Mouse (Mus musculus): ENCODE measurements around the gene Ifi27l2b. TPM values are rescaled to one million over a fixed set of nuclear protein-coding genes. Genes with fewer than 3 reads are reported as not detected.
"Not testable (repeated sequence)": the region's sequence is repeated elsewhere in the genome, so short reads cannot be mapped to it uniquely, and the experiment has no call there.

The Ifi27l2b gene
- total and polyA plus RNA-seq, 2 experiments from 2014 or later = not detected

- ATAC-seq (ENCODE audit: low FRiP score) = no peak; the same call in 1 of the 2 replicates
- Histone ChIP-seq H3K9me3 (ENCODE audit: low read length) (no peaks in the 10 kb centered on the region), H3K36me3 (ENCODE audit: insufficient read depth, low read length) (no peaks in the 10 kb centered on the region), H3K27me3 (ENCODE audit: insufficient read depth, low read length) (no peaks in the 10 kb centered on the region), H3K4me3 (ENCODE audit: low read depth, low read length) (no peak overlapping the region), H3K9ac (replicated peaks; ENCODE audit: low read length, poor library complexity, severe bottlenecking) (no peak overlapping the region), H3K4me1 (ENCODE audit: insufficient read depth, low read length) (no peaks in the 10 kb centered on the region), H3K4me2 (ENCODE audit: low read depth, low read length, poor library complexity, severe bottlenecking) (no peak overlapping the region), H3K27ac (ENCODE audit: low read depth, low read length) (no peak overlapping the region)
- WGBS = 39% methylated on average over 5 of the region's 5 CpGs
- peak; percentile 78 for DNase-seq (ENCODE audit: low spot score)
- TF ChIP-seq CTCF (IDR thresholded peaks at IDR 0.05) = peak; percentile 91
These were observed 35.7 kb upstream of the Ifi27l2b start for GRCm38 (mm10) chr12:103492767-103493166.

- no peak for TF ChIP-seq CTCF (IDR thresholded peaks at IDR 0.05)
- no peak overlapping the region for H3K4me2 ChIP-seq (ENCODE audit: low read depth, low read length, poor library complexity, severe bottlenecking)
- no peak overlapping the region for H3K4me3 ChIP-seq (ENCODE audit: low read depth, low read length)
- H3K27me3 ChIP-seq (ENCODE audit: insufficient read depth, low read length) = no peaks in the 10 kb centered on the region
- no peaks in the 10 kb centered on the region for H3K36me3 ChIP-seq (ENCODE audit: insufficient read depth, low read length)
- DNase-seq (ENCODE audit: low spot score) (no peak), ATAC-seq (ENCODE audit: low FRiP score) (no peak)
- H3K9ac ChIP-seq (replicated peaks; ENCODE audit: low read length, poor library complexity, severe bottlenecking) = no peak overlapping the region
- WGBS = 71% methylated on average over 3 of the region's 3 CpGs
- no peaks in the 10 kb centered on the region for H3K9me3 ChIP-seq (ENCODE audit: low read length)
- no peak overlapping the region for H3K27ac ChIP-seq (ENCODE audit: low read depth, low read length)
- no peaks in the 10 kb centered on the region for H3K4me1 ChIP-seq (ENCODE audit: insufficient read depth, low read length)
These were observed 34.2 kb upstream of the Ifi27l2b start for GRCm38 (mm10) chr12:103491091-103491730.

- 78% methylated on average over 2 of the region's 2 CpGs for WGBS
- Histone ChIP-seq H3K9me3 (ENCODE audit: low read length) (no peaks in the 10 kb centered on the region), H3K4me3 (ENCODE audit: low read depth, low read length) (no peak overlapping the region), H3K4me1 (ENCODE audit: insufficient read depth, low read length) (no peaks in the 10 kb centered on the region), H3K9ac (replicated peaks; ENCODE audit: low read length, poor library complexity, severe bottlenecking) (no peak overlapping the region), H3K4me2 (ENCODE audit: low read depth, low read length, poor library complexity, severe bottlenecking) (no peak overlapping the region), H3K27ac (ENCODE audit: low read depth, low read length) (no peak overlapping the region), H3K27me3 (ENCODE audit: insufficient read depth, low read length) (no peaks in the 10 kb centered on the region), H3K36me3 (ENCODE audit: insufficient read depth, low read length) (no peaks in the 10 kb centered on the region)
- TF ChIP-seq CTCF (IDR thresholded peaks at IDR 0.05) = no peak
- DNase-seq (ENCODE audit: low spot score) = no peak
- no peak for ATAC-seq (ENCODE audit: low FRiP score)
These were observed 30.7 kb upstream of the Ifi27l2b start for GRCm38 (mm10) chr12:103487750-103488149.

- Histone ChIP-seq H3K4me2 (ENCODE audit: low read depth, low read length, poor library complexity, severe bottlenecking) (no peak overlapping the region), H3K27me3 (ENCODE audit: insufficient read depth, low read length) (no peaks in the 10 kb centered on the region), H3K4me1 (ENCODE audit: insufficient read depth, low read length) (no peaks in the 10 kb centered on the region), H3K9me3 (ENCODE audit: low read length) (no peaks in the 10 kb centered on the region), H3K9ac (replicated peaks; ENCODE audit: low read length, poor library complexity, severe bottlenecking) (no peak overlapping the region), H3K4me3 (ENCODE audit: low read depth, low read length) (no peak overlapping the region), H3K36me3 (ENCODE audit: insufficient read depth, low read length) (no peaks in the 10 kb centered on the region), H3K27ac (ENCODE audit: low read depth, low read length) (no peak overlapping the region)
- 71% methylated on average over 4 of the region's 4 CpGs for WGBS
- DNase-seq (ENCODE audit: low spot score) = no peak
- no peak for TF ChIP-seq CTCF (IDR thresholded peaks at IDR 0.05)
- ATAC-seq (ENCODE audit: low FRiP score) = no peak
These were observed 30.3 kb upstream of the Ifi27l2b start for GRCm38 (mm10) chr12:103487276-103487675.

- H3K4me1 ChIP-seq (ENCODE audit: insufficient read depth, low read length) = no peaks in the 10 kb centered on the region
- no peaks in the 10 kb centered on the region for H3K36me3 ChIP-seq (ENCODE audit: insufficient read depth, low read length)
- H3K9me3 ChIP-seq (ENCODE audit: low read length) = no peaks in the 10 kb centered on the region
- H3K27me3 ChIP-seq (ENCODE audit: insufficient read depth, low read length) = no peaks in the 10 kb centered on the region
- H3K27ac ChIP-seq (ENCODE audit: low read depth, low read length) = no peak overlapping the region
- TF ChIP-seq CTCF (IDR thresholded peaks at IDR 0.05) = no peak
- DNase-seq (ENCODE audit: low spot score) (no peak), ATAC-seq (ENCODE audit: low FRiP score) (no peak)
- H3K4me2 ChIP-seq (ENCODE audit: low read depth, low read length, poor library complexity, severe bottlenecking) = no peak overlapping the region
- H3K4me3 ChIP-seq (ENCODE audit: low read depth, low read length) = no peak overlapping the region
- WGBS = 96% methylated on average over 1 of the region's 1 CpGs
- no peak overlapping the region for H3K9ac ChIP-seq (replicated peaks; ENCODE audit: low read length, poor library complexity, severe bottlenecking)
These were observed 29.7 kb upstream of the Ifi27l2b start for GRCm38 (mm10) chr12:103486726-103487125.

GRCm38 (mm10) chr12:103484200-103484972, 27.4 kb upstream of the Ifi27l2b start:
- not testable (repeated sequence) for H3K27me3 ChIP-seq (ENCODE audit: insufficient read depth, low read length); H3K36me3 ChIP-seq (ENCODE audit: insufficient read depth, low read length); H3K9ac ChIP-seq (replicated peaks; ENCODE audit: low read length, poor library complexity, severe bottlenecking); H3K4me3 ChIP-seq (ENCODE audit: low read depth, low read length); H3K9me3 ChIP-seq (ENCODE audit: low read length); H3K4me2 ChIP-seq (ENCODE audit: low read depth, low read length, poor library complexity, severe bottlenecking); H3K4me1 ChIP-seq (ENCODE audit: insufficient read depth, low read length); ATAC-seq (ENCODE audit: low FRiP score); DNase-seq (ENCODE audit: low spot score); H3K27ac ChIP-seq (ENCODE audit: low read depth, low read length)
- 69% methylated on average over 9 of the region's 9 CpGs for WGBS

Data from midbrain, postnatal 0 days (tissue).